Mouse (Mus musculus) MEL (cell line): ENCODE measurements around the gene Hspa2. TPM values are rescaled to one million over a fixed set of nuclear protein-coding genes. Genes with fewer than 3 reads are reported as not detected.
A peak's percentile ranks its signal among the peaks of the same experiment; 100 is the strongest.

ENCODE experiments used
- DNase-seq: peaks from one replicate; pipeline ENCODE4 v3.0.0; 2011; ENCODE audit warnings: low read depth, low spot score
- H3K27ac ChIP-seq: 2 replicates; pipeline ENCODE4 v1.5.1; 2012; ENCODE audit warnings: low read depth, mild to moderate bottlenecking, control low read depth, low read length, moderate library complexity; ENCODE audit not compliant: control insufficient read depth
- H3K27me3 ChIP-seq, 2 experiments: fragments of 150-350 bp in 1 of 2; sonication (generic) in 1 of 2; 2 replicates each; pipeline ENCODE4 v1.6.1; 2012; ENCODE audit warnings: low read length in 2 of 2, mild to moderate bottlenecking in 2 of 2, improper control_type of control experiment in 1 of 2, moderate library complexity in 1 of 2; ENCODE audit not compliant: insufficient read depth in 2 of 2, control insufficient read depth in 1 of 2
- H3K36me3 ChIP-seq, 2 experiments: 2 replicates each; pipeline ENCODE4 v1.6.1; 2012 to 2014; ENCODE audit warnings: low read length in 2 of 2, improper control_type of control experiment in 1 of 2, inconsistent platforms in 1 of 2, mild to moderate bottlenecking in 1 of 2; ENCODE audit not compliant: insufficient read depth in 2 of 2, control insufficient read depth in 1 of 2
- H3K4me1 ChIP-seq, 2 experiments: fragments of 150-350 bp in 1 of 2; sonication (generic) in 1 of 2; 2 replicates each; pipeline ENCODE4 v1.6.1; 2012; ENCODE audit warnings: low read length in 2 of 2, improper control_type of control experiment in 1 of 2, mild to moderate bottlenecking in 1 of 2; ENCODE audit not compliant: insufficient read depth in 2 of 2, control insufficient read depth in 1 of 2
- H3K4me3 ChIP-seq, 2 experiments: fragments of 150-350 bp in 1 of 2; sonication (generic) in 1 of 2; 2 replicates each; pipeline ENCODE4 v1.5.1; 2012; ENCODE audit warnings: low read depth in 2 of 2, low read length in 2 of 2, mild to moderate bottlenecking in 2 of 2, moderate library complexity in 2 of 2, control low read depth in 1 of 2, improper control_type of control experiment in 1 of 2; ENCODE audit not compliant: control insufficient read depth in 1 of 2, insufficient read depth in 1 of 2
- H3K79me2 ChIP-seq: 2 replicates; pipeline ENCODE4 v1.6.1; 2012; ENCODE audit warnings: mild to moderate bottlenecking, low read length, moderate library complexity; ENCODE audit not compliant: control insufficient read depth, poor library complexity, insufficient read depth
- H3K9ac ChIP-seq: 2 replicates; pipeline ENCODE4 v1.6.1; 2012; ENCODE audit warnings: low read depth, mild to moderate bottlenecking, control low read depth, low read length, moderate library complexity; ENCODE audit not compliant: control insufficient read depth, poor library complexity, severe bottlenecking
- H3K9me3 ChIP-seq: fragments of 150-350 bp; sonication (generic); replicated peaks from 2 replicates; pipeline ENCODE4 v1.6.1; 2012; ENCODE audit warnings: mild to moderate bottlenecking, low read length, improper control_type of control experiment, moderate library complexity; ENCODE audit not compliant: insufficient read depth
- BHLHE40 ChIP-seq: IDR thresholded peaks from 2 replicates; pipeline ENCODE4 v1.6.1; 2012; ENCODE audit warnings: low read depth, mild to moderate bottlenecking, inconsistent platforms, low read length, improper control_type of control experiment, borderline replicate concordance
- CHD1 ChIP-seq: IDR thresholded peaks from 2 replicates; pipeline ENCODE4 v1.6.1; 2012; ENCODE audit warnings: low read depth, mild to moderate bottlenecking, inconsistent platforms, low read length, improper control_type of control experiment
- CHD2 ChIP-seq: IDR thresholded peaks from 2 replicates; pipeline ENCODE4 v1.6.1; 2011; ENCODE audit warnings: low read length, improper control_type of control experiment
- CTCF ChIP-seq, 3 experiments: IDR thresholded peaks in 2 of 3; conservative IDR thresholded peaks in 1 of 3; 2 replicates each; pipeline ENCODE4 v1.5.1; 2011 to 2012; ENCODE audit warnings: low read length in 3 of 3, low read depth in 2 of 3, mild to moderate bottlenecking in 2 of 3, improper control_type of control experiment in 1 of 3, inconsistent platforms in 1 of 3, mixed read lengths in 1 of 3, moderate library complexity in 1 of 3; ENCODE audit not compliant: control insufficient read depth in 1 of 3, insufficient read depth in 1 of 3, poor library complexity in 1 of 3, severe bottlenecking in 1 of 3
- ELF1 ChIP-seq: IDR thresholded peaks from 2 replicates; pipeline ENCODE4 v1.6.1; 2014; ENCODE audit warnings: low read depth, mild to moderate bottlenecking, inconsistent platforms, low read length, improper control_type of control experiment, moderate library complexity
- EP300 ChIP-seq, 2 experiments: IDR thresholded peaks; 2 replicates each; pipeline ENCODE4 v1.6.1; 2011; ENCODE audit warnings: improper control_type of control experiment in 2 of 2, low read length in 2 of 2, low read depth in 1 of 2, mild to moderate bottlenecking in 1 of 2
- ETS1 ChIP-seq: IDR thresholded peaks from 2 replicates; pipeline ENCODE4 v1.6.1; 2012; ENCODE audit warnings: low read depth, mild to moderate bottlenecking, inconsistent platforms, low read length, improper control_type of control experiment, moderate library complexity
- GABPA ChIP-seq: IDR thresholded peaks from 2 replicates; pipeline ENCODE4 v1.6.1; 2012; ENCODE audit warnings: low read depth, mild to moderate bottlenecking, inconsistent platforms, low read length, improper control_type of control experiment, moderate library complexity
- GATA1 ChIP-seq: IDR thresholded peaks from 2 replicates; pipeline ENCODE4 v1.6.1; 2011; ENCODE audit warnings: low read depth, low read length, improper control_type of control experiment
- HCFC1 ChIP-seq: IDR thresholded peaks from 2 replicates; pipeline ENCODE4 v1.6.1; 2012; ENCODE audit warnings: low read depth, mild to moderate bottlenecking, inconsistent platforms, low read length, improper control_type of control experiment, moderate library complexity
- JUND ChIP-seq: IDR thresholded peaks from 2 replicates; pipeline ENCODE4 v1.6.1; 2011; ENCODE audit warnings: low read depth, mild to moderate bottlenecking, improper control_type of control experiment, low read length
- KAT2A ChIP-seq: conservative IDR thresholded peaks from 2 replicates; pipeline ENCODE4 v1.6.1; 2012; ENCODE audit warnings: low read depth, low read length, improper control_type of control experiment, inconsistent platforms
- MAFK ChIP-seq: IDR thresholded peaks from 2 replicates; pipeline ENCODE4 v1.6.1; 2011; ENCODE audit warnings: low read depth, mild to moderate bottlenecking, low read length, improper control_type of control experiment, borderline replicate concordance
- MAX ChIP-seq: IDR thresholded peaks from 2 replicates; pipeline ENCODE4 v1.6.1; 2011; ENCODE audit warnings: low read length, improper control_type of control experiment
- MAZ ChIP-seq: IDR thresholded peaks from 2 replicates; pipeline ENCODE4 v1.6.1; 2012; ENCODE audit warnings: low read depth, mild to moderate bottlenecking, inconsistent platforms, low read length, improper control_type of control experiment
- MYB ChIP-seq: IDR thresholded peaks from 2 replicates; pipeline ENCODE4 v1.6.1; 2011; ENCODE audit warnings: mild to moderate bottlenecking, low read depth, low read length, improper control_type of control experiment
- MYC ChIP-seq: IDR thresholded peaks from 2 replicates; pipeline ENCODE4 v1.6.1; 2011; ENCODE audit warnings: low read depth, mild to moderate bottlenecking, low read length, improper control_type of control experiment, moderate library complexity
- NELFE ChIP-seq: IDR thresholded peaks from 2 replicates; pipeline ENCODE4 v1.6.1; 2011; ENCODE audit warnings: low read depth, low read length, improper control_type of control experiment
- NRF1 ChIP-seq: IDR thresholded peaks from 2 replicates; pipeline ENCODE4 v1.6.1; 2014; ENCODE audit warnings: low read depth, mild to moderate bottlenecking, inconsistent platforms, low read length, improper control_type of control experiment, moderate library complexity; ENCODE audit not compliant: poor library complexity, insufficient read depth, severe bottlenecking
- POLR2A ChIP-seq, 2 experiments: IDR thresholded peaks; 2 replicates each; pipeline ENCODE4 v1.6.1; 2011 to 2012; ENCODE audit warnings: low read length in 2 of 2, mild to moderate bottlenecking in 2 of 2, control low read depth in 1 of 2, improper control_type of control experiment in 1 of 2, low read depth in 1 of 2, moderate library complexity in 1 of 2; ENCODE audit not compliant: control insufficient read depth in 1 of 2, insufficient read depth in 1 of 2, poor library complexity in 1 of 2
- POLR2AphosphoS2 ChIP-seq: IDR thresholded peaks from 2 replicates; pipeline ENCODE4 v1.6.1; 2011; ENCODE audit warnings: low read length, improper control_type of control experiment
- POLR2AphosphoS5 ChIP-seq: IDR thresholded peaks from 2 replicates; pipeline ENCODE4 v1.6.1; 2012; ENCODE audit warnings: low read depth, borderline replicate concordance, mild to moderate bottlenecking, inconsistent platforms, low read length, moderate library complexity, mixed read lengths
- RAD21 ChIP-seq: IDR thresholded peaks from 2 replicates; pipeline ENCODE4 v1.6.1; 2011; ENCODE audit warnings: mild to moderate bottlenecking, low read depth, low read length, improper control_type of control experiment
- RCOR1 ChIP-seq: IDR thresholded peaks from 2 replicates; pipeline ENCODE4 v1.6.1; 2012; ENCODE audit warnings: low read depth, mild to moderate bottlenecking, inconsistent platforms, low read length, improper control_type of control experiment
- SIN3A ChIP-seq: IDR thresholded peaks from 2 replicates; pipeline ENCODE4 v1.6.1; 2012; ENCODE audit warnings: low read length, improper control_type of control experiment, inconsistent platforms
- SMC3 ChIP-seq: IDR thresholded peaks from 2 replicates; pipeline ENCODE4 v1.6.1; 2011; ENCODE audit warnings: low read depth, low read length, improper control_type of control experiment
- TAL1 ChIP-seq: IDR thresholded peaks from 2 replicates; pipeline ENCODE4 v1.6.1; 2012; ENCODE audit warnings: mild to moderate bottlenecking, inconsistent platforms, low read length, moderate library complexity, mixed read lengths
- TBP ChIP-seq: IDR thresholded peaks from 2 replicates; pipeline ENCODE4 v1.8.0; 2011; ENCODE audit warnings: low read depth, low read length, improper control_type of control experiment
- TCF12 ChIP-seq: IDR thresholded peaks from 2 replicates; pipeline ENCODE4 v1.6.1; 2014; ENCODE audit warnings: low read depth, mild to moderate bottlenecking, inconsistent platforms, low read length, improper control_type of control experiment, moderate library complexity
- UBTF ChIP-seq: IDR thresholded peaks from 2 replicates; pipeline ENCODE4 v1.6.1; 2012; ENCODE audit warnings: low read depth, mild to moderate bottlenecking, inconsistent platforms, low read length, improper control_type of control experiment, moderate library complexity, borderline replicate concordance; ENCODE audit not compliant: insufficient read depth
- USF1 ChIP-seq: IDR thresholded peaks from 2 replicates; pipeline ENCODE4 v1.6.1; 2014; ENCODE audit warnings: low read depth, mild to moderate bottlenecking, inconsistent platforms, low read length, improper control_type of control experiment, moderate library complexity
- USF2 ChIP-seq, 2 experiments: IDR thresholded peaks; 2 replicates each; pipeline ENCODE4 v1.6.1; 2011 to 2012; ENCODE audit warnings: improper control_type of control experiment in 2 of 2, low read length in 2 of 2, borderline replicate concordance in 1 of 2, inconsistent platforms in 1 of 2, low read depth in 1 of 2, mild to moderate bottlenecking in 1 of 2; ENCODE audit not compliant: insufficient read depth in 1 of 2
- ZC3H11A ChIP-seq: IDR thresholded peaks from 2 replicates; pipeline ENCODE4 v1.6.1; 2012; ENCODE audit warnings: low read depth, mild to moderate bottlenecking, inconsistent platforms, low read length, improper control_type of control experiment
- ZKSCAN1 ChIP-seq: IDR thresholded peaks from 2 replicates; pipeline ENCODE4 v1.6.1; 2012; ENCODE audit warnings: low read depth, mild to moderate bottlenecking, inconsistent platforms, low read length, improper control_type of control experiment, moderate library complexity
- ZMIZ1 ChIP-seq: IDR thresholded peaks from 2 replicates; pipeline ENCODE4 v1.6.1; 2012; ENCODE audit warnings: low read depth, mild to moderate bottlenecking, inconsistent platforms, low read length, improper control_type of control experiment, moderate library complexity
- ZNF384 ChIP-seq: IDR thresholded peaks from 2 replicates; pipeline ENCODE4 v1.6.1; 2012; ENCODE audit warnings: low read depth, mild to moderate bottlenecking, inconsistent platforms, low read length, improper control_type of control experiment
- polyA plus RNA-seq, 2 experiments: library from polyadenylated mRNA; stranded (reverse) in 1 of 2; unstranded in 1 of 2; fragments of >175 nt in 1 of 2; fragments of >200 nt in 1 of 2; gene quantifications; 2 replicates each; pipeline versions ENCODE4 v1.2.1 to v1.2.4; 2012; ENCODE audit warnings: low replicate concordance in 2 of 2, low read depth in 1 of 2; ENCODE audit not compliant: insufficient read length in 2 of 2, insufficient read depth in 1 of 2, missing spikeins in 1 of 2
- total RNA-seq: library from RNA; depleted of rRNA; stranded (reverse); fragments of 300-350 nt; gene quantifications from 2 replicates; pipeline ENCODE4 v1.2.3, GENCODE M21; 2012; rRNA removed

The Hspa2 gene
- total RNA-seq (5.3 and 6.6 TPM in 2 replicates), polyA plus RNA-seq (1 to 10 TPM in 1 of 2 experiments, not detected in 1; 9.3 TPM)

GRCm38 (mm10) chr12:76403886-76404537 lies at the start of gene Hspa2:
Hspa2 (plus strand) TSS chr12:76404176.
- H3K27me3 ChIP-seq, result no peaks in the 10 kb centered on the region
- H3K4me3 ChIP-seq, result peak within 1 kb of the TSS; percentile 68 to 91
- peak within 1 kb of the TSS; percentile 70 for H3K9ac ChIP-seq
- no peaks in the 10 kb centered on the region for H3K9me3 ChIP-seq
- peaks cover 2 to 3% of the 10 kb centered on the region in 2 experiments; a peak in 1 of 4 replicates for H3K4me1 ChIP-seq
- H3K79me2 ChIP-seq, result no peaks in the 10 kb centered on the region; the same call in 1 of the 2 replicates
- peak; percentile 99 for DNase-seq
- H3K27ac ChIP-seq, result peak within 1 kb of the TSS; percentile 67
- peaks cover 0 to 5% of the 10 kb centered on the region in 2 experiments; a peak in 1 of 4 replicates for H3K36me3 ChIP-seq
- TF ChIP-seq ETS1, result no peak
- no peak for TF ChIP-seq KAT2A
- no peak for TF ChIP-seq CTCF (IDR thresholded peaks at IDR 0.05 in 2 of 3, conservative IDR thresholded peaks at IDR 0.05 in 1 of 3; ENCODE audit: control insufficient read depth in 1 of 3, insufficient read depth in 1 of 3, low read depth in 2 of 3, low read length in 3 of 3, poor library complexity in 1 of 3, severe bottlenecking in 1 of 3)
- TF ChIP-seq ELF1, result peak; percentile 48; the same call in 1 of the 2 replicates
- peak; percentile 12; the same call in 1 of the 2 replicates for TF ChIP-seq MYB
- TF ChIP-seq SMC3, result no peak
- no peak for TF ChIP-seq GATA1
- peak; percentile 67 for TF ChIP-seq SIN3A
- no peak for TF ChIP-seq POLR2AphosphoS5
- TF ChIP-seq TBP, result peak; percentile 95
- TF ChIP-seq TCF12, result peak; percentile 58; the same call in 1 of the 2 replicates
- peak; percentile 85 for TF ChIP-seq NELFE
- peak; percentile 48; the same call in 1 of the 2 replicates for TF ChIP-seq HCFC1
- no peak for TF ChIP-seq MYC
- TF ChIP-seq UBTF, result no peak
- no peak for TF ChIP-seq ZKSCAN1
- TF ChIP-seq ZMIZ1, result peak; percentile 81
- no peak for TF ChIP-seq ZC3H11A
- no peak for TF ChIP-seq ZNF384
- no peak for TF ChIP-seq TAL1
- TF ChIP-seq MAZ, result no peak; the same call in 1 of the 2 replicates
- TF ChIP-seq POLR2A (IDR thresholded peaks at IDR 0.05; ENCODE audit: control insufficient read depth in 1 of 2, insufficient read depth in 1 of 2, low read depth in 1 of 2, low read length in 2 of 2, poor library complexity in 1 of 2), result peak; percentile 73 to 93
- no peak for TF ChIP-seq RCOR1
- no peak for TF ChIP-seq MAFK
- no peak for TF ChIP-seq CHD1
- TF ChIP-seq NRF1, result 0 out of 2 replicates have a peak, but pooled peaks have one; percentile 21
- TF ChIP-seq MAX, result 0 out of 2 replicates have a peak, but pooled peaks have one; percentile 48
- TF ChIP-seq EP300 (IDR thresholded peaks at IDR 0.05; ENCODE audit: low read depth in 1 of 2, low read length in 2 of 2), result peak in 1 of 2 experiments; percentile 27; a peak in 2 of 4 replicates
- TF ChIP-seq POLR2AphosphoS2, result peak; percentile 63; the same call in 1 of the 2 replicates
- no peak for TF ChIP-seq GABPA
- no peak for TF ChIP-seq USF2 (IDR thresholded peaks at IDR 0.05; ENCODE audit: borderline replicate concordance in 1 of 2, insufficient read depth in 1 of 2, low read depth in 1 of 2, low read length in 2 of 2)
- TF ChIP-seq CHD2, result peak; percentile 72
- no peak for TF ChIP-seq USF1
- no peak for TF ChIP-seq RAD21
- no peak for TF ChIP-seq BHLHE40
- TF ChIP-seq JUND, result no peak
